Mouse (Mus musculus) skeletal muscle tissue, adult 2 months (tissue): ENCODE data around the gene Chdh.
A peak's percentile ranks its signal among the peaks of the same experiment; 100 is the strongest.

Experiments used
- DNase-seq: peaks from one replicate; pipeline ENCODE4 v3.0.0-alpha.2; 2012; ENCODE audit warnings: low read depth, low spot score

The Chdh gene

GRCm38 (mm10) chr14:30011886-30012560, 3.2 kb downstream of the Chdh start:
- no peak for DNase-seq

- DNase-seq: no peak
Observed at GRCm38 (mm10) chr14:30014487-30014886, 5.7 kb downstream of the Chdh start.

- no peak for DNase-seq
Observed at GRCm38 (mm10) chr14:30015008-30015407, 6.2 kb downstream of the Chdh start.

GRCm38 (mm10) chr14:30016666-30017065, 7.8 kb downstream of the Chdh start:
- no peak for DNase-seq

- no peak for DNase-seq
Observed at GRCm38 (mm10) chr14:30017794-30018462, 9.1 kb downstream of the Chdh start.

GRCm38 (mm10) chr14:30018463-30018801, 9.6 kb downstream of the Chdh start:
- DNase-seq: no peak

GRCm38 (mm10) chr14:30018846-30019245, 10.0 kb downstream of the Chdh start:
- no peak for DNase-seq

GRCm38 (mm10) chr14:30019375-30019774, 10.6 kb downstream of the Chdh start:
- no peak for DNase-seq

GRCm38 (mm10) chr14:30019792-30020575, 11.2 kb downstream of the Chdh start:
- no peak for DNase-seq

- DNase-seq: no peak
Observed at GRCm38 (mm10) chr14:30022471-30022870, 13.6 kb downstream of the Chdh start.

- DNase-seq: no peak
Observed at GRCm38 (mm10) chr14:30024387-30024786, 15.6 kb downstream of the Chdh start.

- DNase-seq: no peak
Observed at GRCm38 (mm10) chr14:30027378-30027777, 18.6 kb downstream of the Chdh start.

GRCm38 (mm10) chr14:30033405-30033804, 24.6 kb downstream of the Chdh start:
- no peak for DNase-seq

GRCm38 (mm10) chr14:30038431-30038830, 29.6 kb downstream of the Chdh start:
- DNase-seq: no peak

GRCm38 (mm10) chr14:30039413-30039812, 30.6 kb downstream of the Chdh start:
- DNase-seq: no peak

- no peak for DNase-seq
Observed at GRCm38 (mm10) chr14:30041836-30042235, 33.0 kb downstream of the Chdh start.

- DNase-seq: no peak
Observed at GRCm38 (mm10) chr14:30043356-30043940, 34.6 kb downstream of the Chdh start.

GRCm38 (mm10) chr14:30045239-30045638, 36.4 kb downstream of the Chdh start:
- DNase-seq: peak; percentile 21

- DNase-seq: no peak
Observed at GRCm38 (mm10) chr14:30045704-30046220, 36.9 kb downstream of the Chdh start.

- no peak for DNase-seq
Observed at GRCm38 (mm10) chr14:30046976-30047375, 38.2 kb downstream of the Chdh start.

- no peak for DNase-seq
Observed at GRCm38 (mm10) chr14:30048049-30048448, 39.2 kb downstream of the Chdh start.

GRCm38 (mm10) chr14:30050280-30050679, 41.5 kb downstream of the Chdh start:
- no peak for DNase-seq
